Mouse (Mus musculus) ovary, postnatal 10 days (tissue): ENCODE data around the gene Ahnak2.

ENCODE experiments used
- DNase-seq: peaks from one replicate; pipeline ENCODE4 v3.0.0; 2022; ENCODE audit warnings: low spot score

Gene Ahnak2

DNA sequence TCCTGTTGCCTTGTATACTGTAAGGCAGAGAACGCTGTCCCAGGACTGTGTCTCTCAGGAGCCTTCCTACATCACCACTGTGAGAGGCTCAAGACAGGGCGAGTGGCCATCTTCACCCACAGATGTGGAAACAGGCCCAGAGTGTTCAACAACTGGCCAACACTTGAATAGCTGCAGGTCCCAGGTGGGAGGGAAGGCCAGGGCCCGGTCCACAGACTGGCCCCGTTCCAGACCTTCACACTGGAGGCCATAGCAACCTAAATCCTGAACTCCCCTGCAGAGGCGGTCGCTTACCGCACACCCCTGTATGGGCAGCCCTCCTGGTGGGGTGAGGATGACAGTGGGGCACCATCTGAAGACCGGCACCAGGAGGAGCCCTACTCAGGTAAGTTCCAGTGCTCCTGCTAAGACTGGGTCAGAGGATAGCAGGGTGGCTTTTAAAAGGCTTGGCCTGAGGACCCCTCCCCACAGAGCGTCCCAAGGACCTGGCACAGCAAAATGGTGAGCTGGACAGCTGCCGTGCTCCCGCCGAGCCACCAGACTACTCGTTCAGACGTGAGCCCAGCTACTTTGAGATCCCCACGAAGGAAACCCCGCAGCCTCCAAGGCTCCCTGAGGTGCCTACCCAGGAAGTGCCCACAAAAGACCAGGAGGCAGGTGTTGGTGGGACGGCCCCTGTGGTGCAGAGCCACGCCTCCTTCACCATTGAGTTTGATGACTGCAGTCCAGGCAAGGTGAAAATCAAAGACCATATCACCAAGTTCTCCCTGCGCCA, 67.4 kb downstream of the Ahnak2 start:
- no peak for DNase-seq

DNA sequence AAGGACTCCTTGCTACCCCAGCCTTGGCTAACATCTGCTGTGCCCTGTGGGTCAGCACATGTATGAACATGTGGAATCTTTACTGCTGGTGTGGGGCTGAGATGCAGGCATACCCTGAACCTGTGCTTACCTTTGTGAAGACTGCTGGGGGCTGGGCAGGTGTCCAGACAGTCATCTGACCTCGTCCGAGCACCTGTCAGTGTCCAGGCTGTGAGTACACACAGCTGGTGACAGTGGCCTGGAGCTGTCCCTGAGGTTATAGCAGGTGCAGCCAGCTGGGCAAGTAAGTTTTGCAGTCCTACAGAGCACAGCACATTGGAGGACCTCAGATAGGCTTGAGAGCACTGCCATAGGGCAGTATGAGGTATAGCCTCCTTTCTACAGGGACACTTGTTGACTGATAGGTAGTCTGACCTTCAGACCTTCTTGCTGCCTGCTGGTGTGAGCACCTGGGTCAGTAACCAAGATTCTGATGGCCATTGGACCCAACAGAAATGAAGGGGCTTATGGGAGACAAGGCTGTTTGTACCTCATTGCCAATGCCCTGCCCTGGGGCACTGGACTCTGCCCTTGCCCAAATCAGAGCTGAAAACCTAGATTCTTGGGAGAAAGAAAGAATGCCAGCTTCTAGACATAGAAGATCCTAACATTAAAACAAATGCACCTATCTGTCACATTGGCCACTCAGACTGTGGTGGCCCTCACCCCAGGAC, 68.2 kb downstream of the Ahnak2 start:
- no peak for DNase-seq

DNA sequence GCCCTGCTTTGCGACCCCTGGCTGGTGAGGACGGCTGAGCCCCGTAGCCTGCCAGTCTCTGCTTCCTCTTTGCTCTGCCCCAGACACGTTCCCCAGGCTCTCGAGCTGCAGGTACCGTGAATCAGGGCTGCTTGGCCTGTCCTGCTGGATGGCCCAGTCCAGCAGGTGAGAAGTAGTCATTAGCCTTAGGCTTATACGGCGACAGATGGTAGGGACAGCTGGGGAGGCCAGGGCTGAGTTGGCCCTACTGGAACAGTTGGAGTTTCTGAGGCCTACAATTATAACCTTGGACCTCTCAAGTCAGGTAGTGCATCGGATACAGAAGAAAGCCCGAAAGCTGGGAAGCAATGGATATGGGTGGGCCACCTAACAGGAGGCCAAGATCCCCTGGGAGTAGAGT, 69.9 kb downstream of the Ahnak2 start:
- DNase-seq, result no peak

DNA sequence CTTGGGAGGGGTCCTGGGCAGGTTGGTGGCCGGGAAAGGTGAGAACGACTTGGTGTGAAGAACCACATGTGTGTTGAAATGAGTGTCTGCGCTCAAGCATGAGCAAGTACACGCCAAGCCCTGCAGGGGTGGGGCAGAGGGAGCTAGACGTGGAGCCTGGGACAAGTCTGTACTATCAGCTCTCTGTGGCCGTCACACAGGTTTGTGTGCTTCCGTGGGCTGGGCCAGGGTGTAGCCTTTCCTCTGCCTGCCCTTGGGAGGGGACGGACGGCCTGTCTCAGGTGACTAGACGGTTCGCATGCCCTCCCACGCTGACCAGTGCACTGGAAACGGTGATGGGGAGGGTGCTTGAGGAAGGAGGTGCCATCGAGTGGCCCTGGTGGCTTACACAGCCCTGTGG, 71.6 kb downstream of the Ahnak2 start:
- no peak for DNase-seq

DNA sequence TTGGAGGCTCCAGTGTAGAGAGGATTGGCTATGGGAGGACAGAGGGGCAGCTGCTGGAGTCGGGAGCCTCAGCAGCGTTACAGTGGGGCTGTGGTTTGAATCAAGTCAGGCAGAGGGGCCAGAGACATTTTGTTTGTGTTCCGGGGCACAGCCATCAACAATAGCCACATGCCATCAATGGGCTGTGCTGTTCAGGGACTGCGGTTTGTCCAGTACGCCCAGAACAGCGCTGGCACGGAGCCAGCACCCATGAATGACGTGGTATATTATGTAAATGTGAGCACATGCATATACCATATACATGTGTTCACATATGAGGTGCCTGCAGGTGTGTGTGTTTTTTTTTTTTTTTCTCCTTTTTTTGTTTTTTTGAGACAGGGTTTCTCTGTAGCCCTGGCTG, 74.7 kb downstream of the Ahnak2 start:
- no peak for DNase-seq

DNA sequence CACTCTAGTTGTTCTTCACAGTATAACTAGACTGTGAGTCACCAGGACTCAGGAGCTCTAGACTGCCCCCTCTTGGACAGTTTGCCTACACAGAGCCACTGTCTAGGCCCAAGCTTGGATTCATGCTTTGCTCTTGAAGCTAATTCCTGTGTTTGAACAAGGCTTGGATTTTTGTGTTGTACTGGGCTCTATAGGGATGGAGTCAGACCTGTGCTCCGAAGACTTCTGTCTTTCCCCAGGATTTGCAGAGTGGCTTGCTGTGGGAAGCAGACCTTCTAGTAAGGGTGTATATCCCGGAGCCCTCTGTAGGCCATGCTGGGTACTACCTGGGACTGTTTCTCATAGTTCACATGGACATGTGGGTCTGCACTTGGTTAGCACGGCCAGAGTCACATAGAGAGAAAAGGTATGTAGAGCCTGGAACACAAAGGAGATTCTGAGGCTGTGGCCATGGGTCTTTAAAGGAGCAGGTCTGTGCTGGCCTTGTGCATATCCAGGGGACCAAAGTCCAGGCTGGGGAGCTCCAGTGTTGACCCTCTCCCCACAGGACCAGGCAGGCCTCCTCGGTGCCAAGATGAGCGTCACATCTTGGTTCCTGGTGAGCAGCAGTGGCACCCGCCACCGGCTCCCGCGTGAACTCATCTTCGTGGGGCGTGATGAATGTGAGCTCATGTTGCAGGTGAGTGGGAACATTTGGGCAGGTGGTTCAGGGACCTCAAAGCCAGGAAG, 78.2 kb downstream of the Ahnak2 start:
- peak; percentile 50 for DNase-seq

GRCm38 (mm10) chr12:112723445-112723844, 79.0 kb downstream of the Ahnak2 start:
- no peak for DNase-seq

DNA sequence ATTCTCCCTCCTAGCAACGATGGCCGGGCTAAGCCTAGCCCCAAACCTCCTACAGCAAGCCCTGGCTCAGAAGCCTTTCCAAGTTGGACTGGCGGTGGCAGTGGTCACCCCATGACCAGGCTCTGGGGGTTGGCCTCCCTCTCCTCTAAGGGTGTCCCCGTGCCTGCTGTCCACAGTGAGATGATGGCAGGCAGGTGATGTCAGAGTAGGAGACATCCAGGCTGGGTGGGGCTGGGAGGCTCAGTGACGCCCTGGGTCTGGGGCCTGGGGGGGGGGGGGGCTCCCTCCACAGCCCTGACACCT, 79.5 kb downstream of the Ahnak2 start:
- no peak for DNase-seq

- DNase-seq, result peak; percentile 41
Measured at GRCm38 (mm10) chr12:112722240-112723027, 80.0 kb downstream of the Ahnak2 start.
